Comparison of ENCODE assay signal across 15 mouse cellular contexts in the genomic region with DNA sequence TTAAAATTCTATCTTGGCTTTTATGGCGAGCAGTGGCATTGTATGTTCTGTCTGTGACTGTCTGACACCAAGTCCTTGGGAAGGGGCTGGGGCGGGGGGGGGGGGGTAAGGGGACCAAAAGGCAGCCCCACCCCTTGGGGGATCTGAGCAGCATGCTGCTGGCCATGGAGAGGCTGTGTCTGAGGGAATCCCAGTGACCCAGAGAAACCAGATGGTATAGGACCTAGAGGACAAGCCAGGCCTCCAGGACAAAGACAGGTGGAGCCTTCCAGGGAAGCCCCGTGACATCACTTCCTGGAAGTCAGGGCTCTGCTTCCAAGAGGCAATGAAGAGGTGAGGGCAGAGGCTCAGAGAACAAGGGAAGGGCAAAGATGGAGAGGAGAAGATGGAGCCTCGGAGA.
DNase-seq lines count a peak whose midpoint lies in the region; ATAC-seq and TF ChIP-seq lines count a peak whose summit lies in the region.
"Had no signal": no experiment of that assay in that cellular context is flagged by ENCODE, and none has a peak within 500 bp of the region (broad histone marks: within the 10 kb centered on the region; RNA-seq: fewer than 3 reads in every experiment).

No protein-coding gene starts in this region.

- no peak for ATAC-seq in heart, embryonic 11.5 days (replicated peaks; ENCODE audit: insufficient number of reproducible peaks, low FRiP score, low TSS enrichment)
- peak; percentile 59 for ATAC-seq in kidney, embryonic 16.5 days (ENCODE audit: low FRiP score, low TSS enrichment)
- ATAC-seq in limb, embryonic 13.5 days (ENCODE audit: low FRiP score, low read depth) = 0 out of 2 replicates have a peak, but pooled peaks have one; percentile 21
- ATAC-seq: forebrain, embryonic 13.5 days had no signal

- no peak for TF ChIP-seq EP300 in heart, adult 2 months (IDR thresholded peaks at IDR 0.05; ENCODE audit: insufficient read depth, low read depth, low read length)

- H3K4me1 ChIP-seq in heart, embryonic 11.5 days (ENCODE audit: control insufficient read depth, insufficient read depth, low read length) = no peaks in the 10 kb centered on the region
- no peaks in the 10 kb centered on the region for H3K4me1 ChIP-seq in heart, adult 2 months (ENCODE audit: control insufficient read depth, insufficient read depth, low read length)
- peaks cover 28% of the 10 kb centered on the region for H3K4me1 ChIP-seq in kidney, embryonic 16.5 days (ENCODE audit: insufficient read depth, low read length)
- H3K4me1 ChIP-seq in embryonic facial prominence, embryonic 10.5 days = peaks cover 64% of the 10 kb centered on the region
- H3K4me1 ChIP-seq in limb, embryonic 13.5 days = peaks cover 48% of the 10 kb centered on the region

- WGBS in heart, embryonic 11.5 days (ENCODE audit: insufficient replicate concordance) = 77% methylated on average over 4 of the region's 4 CpGs
- 73% methylated on average over 4 of the region's 4 CpGs for WGBS in heart, adult 2 months
- 26% methylated on average over 4 of the region's 4 CpGs for WGBS in kidney, embryonic 16.5 days
- 83% methylated on average over 4 of the region's 4 CpGs for WGBS in embryonic facial prominence, embryonic 10.5 days
- 53% methylated on average over 4 of the region's 4 CpGs for whole genome bisulfite sequencing in limb, embryonic 13.5 days

- no peaks in the 10 kb centered on the region for H3K27me3 ChIP-seq in heart, embryonic 11.5 days (ENCODE audit: control insufficient read depth, insufficient read depth, low read length)
- H3K27me3 ChIP-seq in heart, adult 2 months (ENCODE audit: control insufficient read depth, insufficient read depth, low read length) = no peaks in the 10 kb centered on the region
- no peaks in the 10 kb centered on the region for H3K27me3 ChIP-seq in kidney, embryonic 16.5 days (ENCODE audit: insufficient read depth, low read length)
- H3K27me3 ChIP-seq in embryonic facial prominence, embryonic 10.5 days (replicated peaks; ENCODE audit: low read depth, poor library complexity, severe bottlenecking) = no peaks in the 10 kb centered on the region
- H3K27me3 ChIP-seq in limb, embryonic 13.5 days = no peaks in the 10 kb centered on the region

- no peaks in the 10 kb centered on the region for H3K79me2 ChIP-seq in heart, adult 2 months (replicated peaks; ENCODE audit: control insufficient read depth, insufficient read depth, low read length)

- no peak overlapping the region for H3K4me3 ChIP-seq in heart, embryonic 11.5 days (ENCODE audit: low read depth, low read length)
- no peak overlapping the region for H3K4me3 ChIP-seq in heart, adult 2 months
- H3K4me3 ChIP-seq in kidney, embryonic 16.5 days (ENCODE audit: low read length) = no peak overlapping the region
- no peak overlapping the region for H3K4me3 ChIP-seq in embryonic facial prominence, embryonic 10.5 days
- H3K4me3 ChIP-seq in limb, embryonic 13.5 days = no peak overlapping the region
- H3K4me3 ChIP-seq in layer of hippocampus, adult 2 months = no peak overlapping the region
- H3K4me3 ChIP-seq: forebrain, embryonic 13.5 days had no signal

- no peak for TF ChIP-seq POLR2A in heart, adult 2 months (IDR thresholded peaks at IDR 0.05; ENCODE audit: insufficient read depth, low read depth, low read length)

- peak overlapping the region; percentile 24; the same call in 1 of the 2 replicates for H3K9ac ChIP-seq in heart, embryonic 11.5 days (ENCODE audit: low read depth, low read length)
- H3K9ac ChIP-seq in heart, adult 2 months (ENCODE audit: low read depth, low read length) = no peak overlapping the region
- H3K9ac ChIP-seq in kidney, embryonic 16.5 days (replicated peaks; ENCODE audit: low read length) = peak overlapping the region; percentile 42; the same call in 1 of the 2 replicates
- no peak overlapping the region for H3K9ac ChIP-seq in limb, embryonic 13.5 days

- no peak overlapping the region for H3K4me2 ChIP-seq in heart, embryonic 11.5 days
- H3K4me2 ChIP-seq in kidney, embryonic 16.5 days (replicated peaks; ENCODE audit: low read depth, low read length) = no peak overlapping the region
- H3K4me2 ChIP-seq in limb, embryonic 13.5 days (replicated peaks) = no peak overlapping the region
- H3K4me2 ChIP-seq: forebrain, embryonic 13.5 days had no signal

- no peak overlapping the region for H3K27ac ChIP-seq in heart, embryonic 11.5 days (ENCODE audit: low read depth, low read length)
- H3K27ac ChIP-seq in heart, adult 2 months = no peak overlapping the region
- peak overlapping the region; percentile 44; the same call in 1 of the 2 replicates for H3K27ac ChIP-seq in kidney, embryonic 16.5 days (ENCODE audit: low read length)
- peak overlapping the region; percentile 80 for H3K27ac ChIP-seq in embryonic facial prominence, embryonic 10.5 days (replicated peaks)
- H3K27ac ChIP-seq in limb, embryonic 13.5 days = peak overlapping the region; percentile 35; the same call in 1 of the 2 replicates
- no peak overlapping the region for H3K27ac ChIP-seq in layer of hippocampus, adult 2 months
- H3K27ac ChIP-seq: forebrain, embryonic 13.5 days had no signal

- intact Hi-C loops in heart, adult 2 months (cut with DNase I) = loop anchor here (5.0 kb wide), 1 partner anchor 223 kb away; no protein-coding TSS in a partner anchor

- no peaks in the 10 kb centered on the region for H3K36me3 ChIP-seq in heart, embryonic 11.5 days (ENCODE audit: control insufficient read depth, insufficient read depth, low read length)
- no peaks in the 10 kb centered on the region for H3K36me3 ChIP-seq in heart, adult 2 months (ENCODE audit: control insufficient read depth, insufficient read depth, low read length)
- no peaks in the 10 kb centered on the region for H3K36me3 ChIP-seq in kidney, embryonic 16.5 days (ENCODE audit: insufficient read depth, low read length)
- H3K36me3 ChIP-seq in embryonic facial prominence, embryonic 10.5 days (replicated peaks) = no peaks in the 10 kb centered on the region
- H3K36me3 ChIP-seq in limb, embryonic 13.5 days = no peaks in the 10 kb centered on the region

- DNase-seq in heart, adult 2 months = no peak
- DNase-seq in kidney, postnatal 10 days = no peak
- DNase-seq in embryonic facial prominence, embryonic 10.5 days (ENCODE audit: low spot score) = no peak
- no peak for DNase-seq in layer of hippocampus, adult 2 months (ENCODE audit: low spot score in 2 of 2)
- DNase-seq: cerebellum, adult 11 months; cerebellum, postnatal 36 days; heart, postnatal 36 days; kidney, adult 9 months; lung, postnatal 14 days; right cerebral cortex, postnatal 14 days; thymus, postnatal 36 days had no signal

- TF ChIP-seq CTCF in heart, adult 2 months (IDR thresholded peaks at IDR 0.05) = no peak
- no peak for TF ChIP-seq CTCF in layer of hippocampus, adult 2 months (conservative IDR thresholded peaks at IDR 0.05)

- H3K9me3 ChIP-seq in heart, embryonic 11.5 days (replicated peaks; ENCODE audit: control insufficient read depth, low read length) = no peaks in the 10 kb centered on the region
- peaks cover 7% of the 10 kb centered on the region; the same call in 1 of the 2 replicates for H3K9me3 ChIP-seq in kidney, embryonic 16.5 days (ENCODE audit: low read length)
- H3K9me3 ChIP-seq in embryonic facial prominence, embryonic 10.5 days = peaks cover 9% of the 10 kb centered on the region; the same call in 1 of the 2 replicates
- 0 out of 2 replicates have a peak, but pooled peaks cover 7% of the 10 kb centered on the region for H3K9me3 ChIP-seq in limb, embryonic 13.5 days
- H3K9me3 ChIP-seq: forebrain, embryonic 13.5 days had no signal

Comparison
In these comparisons a context has a peak if more than half of its experiments do, and no peak if none do; other contexts are left out.
1. H3K9ac ChIP-seq: peak in heart, embryonic 11.5 days (single experiment) and kidney, embryonic 16.5 days (single experiment); none in heart, adult 2 months (single experiment) and limb, embryonic 13.5 days (single experiment).
2. H3K27ac ChIP-seq: peak in kidney, embryonic 16.5 days (single experiment), embryonic facial prominence, embryonic 10.5 days (single experiment) and limb, embryonic 13.5 days (single experiment); none in heart, embryonic 11.5 days (single experiment), heart, adult 2 months (single experiment) and layer of hippocampus, adult 2 months (single experiment).